Mouse (Mus musculus) liver, postnatal 0 days (tissue): Measurements from ENCODE around the gene Calml3. TPM values are rescaled to one million over a fixed set of nuclear protein-coding genes. Genes with fewer than 3 reads are reported as not detected.

Experiments
- ATAC-seq: fragments of 200-750 bp; cut with Nextera tagmentation; 2 replicates; pipeline ENCODE4 v1.8.0; 2017; ENCODE audit warnings: mild to moderate bottlenecking, moderate library complexity
- DNase-seq: peaks from one replicate; pipeline ENCODE4 v3.0.0-alpha.2; 2016
- H3K27ac ChIP-seq: fragments of 300-500 bp; sonication (generic); 2 replicates; pipeline ENCODE4 v1.5.1; 2014; ENCODE audit warnings: antibody characterized with exemption, moderate library complexity, mild to moderate bottlenecking, low read depth
- H3K27me3 ChIP-seq: fragments of 300-500 bp; sonication (generic); 2 replicates; pipeline ENCODE4 v1.6.1; 2014; ENCODE audit warnings: low read length, control low read depth, mixed read lengths; ENCODE audit not compliant: insufficient read depth
- H3K36me3 ChIP-seq: fragments of 300-500 bp; sonication (generic); replicated peaks from 2 replicates; pipeline ENCODE4 v1.6.1; 2014; ENCODE audit warnings: mild to moderate bottlenecking, control low read depth, low read length, moderate library complexity, mixed read lengths; ENCODE audit not compliant: insufficient read depth
- H3K4me1 ChIP-seq: fragments of 300-500 bp; sonication (generic); 2 replicates; pipeline ENCODE4 v1.6.1; 2014; ENCODE audit warnings: antibody characterized with exemption, mild to moderate bottlenecking, control low read depth; ENCODE audit not compliant: insufficient read depth
- H3K4me2 ChIP-seq: fragments of 300-500 bp; sonication (generic); 2 replicates; pipeline ENCODE4 v1.6.1; 2014; ENCODE audit warnings: low read depth, mild to moderate bottlenecking, low read length, moderate library complexity, mixed read lengths
- H3K4me3 ChIP-seq: fragments of 300-500 bp; sonication (generic); 2 replicates; pipeline ENCODE4 v1.5.1; 2014; ENCODE audit warnings: low read depth, low read length
- H3K9ac ChIP-seq: fragments of 300-500 bp; sonication (generic); replicated peaks from 2 replicates; pipeline ENCODE4 v1.6.1; 2014; ENCODE audit warnings: mild to moderate bottlenecking, moderate library complexity
- H3K9me3 ChIP-seq: fragments of 300-500 bp; sonication (generic); 2 replicates; pipeline ENCODE4 v1.6.1; 2016; ENCODE audit warnings: mild to moderate bottlenecking, control low read depth, low read length, mixed read lengths
- CTCF ChIP-seq: sonication (generic); IDR thresholded peaks from 2 replicates; pipeline ENCODE4 v1.5.1; 2016; ENCODE audit warnings: antibody characterized with exemption, low read depth
- EP300 ChIP-seq: IDR thresholded peaks from 2 replicates; pipeline ENCODE4 v1.6.1; 2016; ENCODE audit warnings: antibody characterized with exemption, low read depth, mild to moderate bottlenecking
- WGBS: fragments of 180-500 bp; shearing (Covaris S2); extraction: QIAGEN DNeasy Blood & Tissue Kit; methylation state at CpG from one replicate; pipeline ENCODE4 v1.1.7; 2014; ENCODE audit not compliant: insufficient replicate concordance; 5-methylcytosine and 5-hydroxymethylcytosine counted together
- polyA plus RNA-seq: library from polyadenylated mRNA; unstranded; fragments of >200 nt; fragmentation: Nextera tagmentation; extraction: Ambion mirVana; gene quantifications from 2 replicates; pipeline ENCODE4 v1.2.1, GENCODE M21; 2015

Calml3 gene
- polyA plus RNA-seq, 1 experiment from 2014 or later: not detected

DNA sequence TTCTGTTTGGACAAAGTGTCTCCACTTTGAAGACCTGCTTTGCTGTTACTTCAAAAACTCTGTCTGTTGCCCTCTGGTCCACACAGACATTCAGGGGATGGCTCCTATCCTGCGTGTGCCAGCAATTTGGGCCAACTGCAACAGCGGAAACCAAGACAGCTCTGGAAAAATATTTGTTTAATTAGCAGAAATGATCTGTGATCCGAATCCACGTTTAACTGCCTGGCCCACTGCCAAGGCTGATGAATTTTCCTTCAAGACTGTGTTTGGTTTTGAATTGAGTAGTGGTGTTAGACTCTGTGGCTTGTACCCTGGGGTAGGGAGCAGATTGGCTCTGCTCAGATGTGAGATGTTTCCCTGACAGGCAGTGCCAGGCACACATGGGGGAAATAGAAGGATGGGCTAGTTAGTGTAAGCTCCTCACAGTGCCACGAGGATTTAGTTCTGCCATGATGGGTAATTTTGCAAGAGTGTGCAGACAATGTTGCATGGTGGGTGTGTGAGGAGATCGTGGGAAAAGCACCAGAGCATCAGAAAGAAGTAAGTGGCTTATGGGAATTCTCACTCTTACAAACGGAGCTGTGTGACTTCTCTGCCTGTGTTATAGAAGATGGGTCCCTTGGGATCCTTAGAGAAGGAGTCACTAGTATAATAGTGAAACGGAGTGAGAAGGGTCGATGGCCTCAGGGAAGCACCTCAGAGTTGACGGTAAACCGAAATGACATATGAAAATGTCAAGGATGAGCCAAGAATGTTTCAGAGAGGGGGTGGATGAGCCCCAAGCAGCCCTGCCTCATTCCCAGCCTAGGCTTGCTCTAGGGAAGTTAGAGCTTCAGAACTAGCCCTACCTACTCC lies 33.7 kb downstream of the Calml3 start:
- ATAC-seq (no peak), DNase-seq (no peak)
- WGBS: 78% methylated on average over 11 of the region's 11 CpGs
- H3K27ac ChIP-seq: no peak overlapping the region
- no peak overlapping the region for H3K9ac ChIP-seq
- no peak overlapping the region for H3K4me3 ChIP-seq
- no peaks in the 10 kb centered on the region for H3K9me3 ChIP-seq
- no peaks in the 10 kb centered on the region for H3K36me3 ChIP-seq
- TF ChIP-seq EP300 (no peak), CTCF (no peak)
- H3K4me1 ChIP-seq: peaks cover 8% of the 10 kb centered on the region; the same call in 1 of the 2 replicates
- H3K4me2 ChIP-seq: no peak overlapping the region
- no peaks in the 10 kb centered on the region for H3K27me3 ChIP-seq

DNA sequence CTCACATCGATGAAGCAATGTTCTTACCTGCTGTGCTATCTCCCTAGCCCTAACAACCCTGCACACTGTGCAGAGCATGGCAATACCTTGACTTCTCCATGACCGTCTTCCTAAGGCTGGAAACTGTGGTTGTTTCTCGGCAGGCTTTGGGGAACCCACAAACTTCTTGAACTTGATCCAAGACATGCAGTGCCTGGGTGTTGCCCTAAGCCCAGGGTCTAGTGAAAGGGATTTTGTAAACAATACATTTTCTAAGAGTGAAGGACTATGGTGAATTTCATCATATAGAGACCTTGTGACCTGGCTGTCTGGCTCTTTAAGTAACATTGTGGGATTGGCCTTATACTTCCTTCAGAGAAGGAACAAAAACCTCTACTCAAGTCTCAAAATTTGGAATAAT lies 34.6 kb downstream of the Calml3 start:
- WGBS: 60% methylated on average over 3 of the region's 3 CpGs
- no peak for DNase-seq

DNA sequence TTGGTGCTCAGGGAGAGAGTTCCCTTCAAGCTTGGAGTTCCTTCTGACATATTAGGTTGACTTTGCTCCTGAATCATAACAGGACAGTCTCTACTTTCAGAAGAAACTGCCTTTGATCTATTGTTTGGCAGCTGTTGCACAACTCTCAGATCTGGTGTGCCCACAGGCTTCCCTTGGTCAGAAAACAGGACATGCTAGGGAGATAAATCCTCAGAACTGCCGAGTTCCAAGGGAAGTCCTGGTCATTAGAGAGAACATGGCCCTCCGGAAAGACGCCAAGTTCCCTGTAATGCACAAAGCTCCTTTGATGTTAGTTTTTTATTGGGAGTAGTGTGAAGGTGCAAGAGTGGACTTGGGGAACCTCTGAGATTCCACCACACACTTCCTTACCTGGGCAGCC lies 35.5 kb downstream of the Calml3 start:
- Histone ChIP-seq H3K27ac (no peak overlapping the region), H3K4me2 (no peak overlapping the region)

More for the DNA sequence above, 34.6 kb downstream of the Calml3 start:
- H3K9ac ChIP-seq: no peak overlapping the region
- ATAC-seq: no peak
- H3K27me3 ChIP-seq: no peaks in the 10 kb centered on the region
- H3K4me3 ChIP-seq: no peak overlapping the region
- no peaks in the 10 kb centered on the region for H3K36me3 ChIP-seq
- H3K27ac ChIP-seq: no peak overlapping the region
- no peak overlapping the region for H3K4me2 ChIP-seq
- peaks cover 8% of the 10 kb centered on the region; the same call in 1 of the 2 replicates for H3K4me1 ChIP-seq
- TF ChIP-seq CTCF (no peak), EP300 (no peak)
- no peaks in the 10 kb centered on the region for H3K9me3 ChIP-seq

DNA sequence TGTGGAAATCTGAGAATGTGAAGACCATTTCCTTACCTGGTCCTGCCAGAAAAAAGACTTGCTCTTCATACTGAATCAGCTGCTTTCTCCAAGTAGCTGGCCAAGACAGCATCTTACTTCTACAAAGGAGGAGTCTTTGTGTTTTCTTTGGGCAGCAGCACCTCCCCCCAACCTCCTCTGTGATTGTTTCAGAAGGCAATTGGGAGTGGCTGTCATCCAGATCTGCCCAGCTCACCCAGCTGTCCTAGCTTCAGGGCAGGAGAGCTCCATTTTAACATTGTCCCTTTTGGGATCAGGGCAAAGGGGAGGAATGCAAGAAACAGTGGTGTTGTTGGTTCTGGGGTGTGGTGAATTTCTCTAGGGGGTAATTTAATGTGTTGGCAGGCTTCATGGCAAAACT lies 37.0 kb downstream of the Calml3 start:
- no peak overlapping the region for H3K27ac ChIP-seq
- no peak for ATAC-seq
- no peak overlapping the region for H3K4me3 ChIP-seq

More for the DNA sequence above, 35.5 kb downstream of the Calml3 start:
- DNase-seq: no peak
- ATAC-seq: no peak; the same call in 1 of the 2 replicates
- H3K4me3 ChIP-seq: no peak overlapping the region
- peaks cover 8% of the 10 kb centered on the region; the same call in 1 of the 2 replicates for H3K4me1 ChIP-seq
- no peaks in the 10 kb centered on the region for H3K27me3 ChIP-seq
- no peaks in the 10 kb centered on the region for H3K9me3 ChIP-seq
- H3K36me3 ChIP-seq: no peaks in the 10 kb centered on the region
- WGBS: 24% methylated on average over 3 of the region's 3 CpGs
- no peak overlapping the region for H3K9ac ChIP-seq
- peak; percentile 21; the same call in 1 of the 2 replicates for TF ChIP-seq EP300
- TF ChIP-seq CTCF: no peak

DNA sequence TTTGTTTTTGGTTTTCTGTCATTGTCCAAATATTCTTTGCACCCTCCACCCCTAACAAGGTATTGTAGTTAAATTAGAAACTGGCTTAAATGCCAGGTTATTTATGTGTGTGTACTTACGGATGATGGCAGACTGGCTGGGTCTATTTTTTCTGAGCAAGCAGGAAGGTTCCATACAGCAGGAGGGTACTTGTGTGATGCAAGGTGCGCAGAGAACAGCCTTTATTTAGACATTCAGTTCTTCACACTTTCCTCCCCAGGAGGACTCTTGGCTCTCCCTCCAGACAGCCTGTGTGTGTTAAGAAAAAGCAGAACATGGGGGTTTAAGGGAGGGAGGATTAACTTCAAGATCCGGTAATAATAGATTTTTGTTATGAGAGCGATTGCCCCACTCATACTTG lies 38.3 kb downstream of the Calml3 start:
- TF ChIP-seq CTCF: no peak
- no peak for TF ChIP-seq EP300
- Histone ChIP-seq H3K4me2 (no peak overlapping the region), H3K4me3 (no peak overlapping the region), H3K27me3 (no peaks in the 10 kb centered on the region), H3K9ac (no peak overlapping the region), H3K27ac (no peak overlapping the region), H3K9me3 (no peaks in the 10 kb centered on the region), H3K36me3 (no peaks in the 10 kb centered on the region), H3K4me1 (peaks cover 8% of the 10 kb centered on the region; the same call in 1 of the 2 replicates)
- no peak for DNase-seq
- WGBS: 77% methylated on average over 4 of the region's 4 CpGs
- no peak for ATAC-seq

More for the DNA sequence above, 37.0 kb downstream of the Calml3 start:
- Histone ChIP-seq H3K4me1 (peaks cover 8% of the 10 kb centered on the region; the same call in 1 of the 2 replicates), H3K9me3 (no peaks in the 10 kb centered on the region), H3K36me3 (no peaks in the 10 kb centered on the region), H3K4me2 (no peak overlapping the region), H3K9ac (no peak overlapping the region), H3K27me3 (no peaks in the 10 kb centered on the region)
- DNase-seq: no peak
- no peak for TF ChIP-seq EP300
- no peak for TF ChIP-seq CTCF

DNA sequence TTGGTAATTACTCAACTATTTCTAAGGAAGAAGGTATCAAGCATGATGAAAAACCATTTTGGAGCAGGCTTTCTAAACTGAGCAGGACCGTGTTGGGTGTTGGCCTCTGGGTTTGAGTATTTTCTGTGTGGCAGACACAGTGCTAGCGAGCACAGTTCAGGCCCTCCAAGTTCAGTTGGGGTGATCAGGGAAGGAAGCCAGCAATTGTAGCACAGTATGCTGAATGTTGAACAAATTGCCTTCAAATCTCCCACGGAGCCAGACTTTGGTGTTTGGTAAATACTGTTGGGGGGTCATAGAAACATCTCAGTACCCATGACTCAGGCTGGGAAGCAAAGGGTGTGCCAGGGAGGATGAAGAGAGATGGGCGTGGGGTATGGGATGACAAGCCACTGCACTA lies 43.0 kb downstream of the Calml3 start:
- H3K4me3 ChIP-seq: no peak overlapping the region
- no peaks in the 10 kb centered on the region for H3K4me1 ChIP-seq
- H3K27me3 ChIP-seq: no peaks in the 10 kb centered on the region
- H3K27ac ChIP-seq: no peak overlapping the region
- no peaks in the 10 kb centered on the region for H3K36me3 ChIP-seq
- no peak overlapping the region for H3K9ac ChIP-seq
- no peak overlapping the region for H3K4me2 ChIP-seq
- no peak for TF ChIP-seq EP300
- TF ChIP-seq CTCF: no peak
- WGBS: 64% methylated on average over 4 of the region's 4 CpGs
- no peak for ATAC-seq
- no peak for DNase-seq
- no peaks in the 10 kb centered on the region for H3K9me3 ChIP-seq
